15 mouse cellular contexts compared by ENCODE assay signal in the genomic region with DNA sequence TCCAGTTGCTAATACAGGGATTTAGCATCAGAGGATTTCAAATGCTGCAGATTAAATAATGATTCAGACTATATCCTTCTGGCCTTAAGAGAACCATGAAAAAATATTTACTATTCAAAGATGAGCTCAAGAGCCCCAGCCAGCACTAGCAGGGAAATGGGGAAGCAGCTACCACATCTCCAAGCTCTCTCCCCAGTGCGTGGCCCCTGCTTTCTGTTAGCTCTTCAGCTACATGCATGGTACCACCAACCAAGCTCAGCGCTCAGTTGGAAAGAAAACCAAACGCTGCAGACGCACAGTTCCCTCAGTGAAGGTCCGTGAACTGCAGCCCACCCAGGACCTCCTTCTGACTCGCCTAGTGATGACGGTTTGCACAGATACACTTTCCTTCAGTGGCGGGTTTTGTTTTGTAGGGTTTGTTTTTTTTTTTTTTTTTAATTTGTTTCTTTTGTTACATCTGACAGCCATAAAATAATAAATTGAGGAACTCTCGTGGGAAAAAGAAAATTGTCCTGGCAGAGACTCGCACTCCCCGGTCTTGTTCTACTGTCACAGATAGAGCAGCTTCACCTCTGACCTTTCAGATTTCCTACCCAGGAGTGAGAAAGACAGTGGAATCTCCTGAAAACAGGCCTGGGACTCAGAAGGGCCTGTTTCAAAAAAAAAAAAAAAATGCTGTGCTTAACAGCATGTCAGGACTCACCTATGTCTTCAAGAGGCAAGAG. TPM values are rescaled to one million over a fixed set of nuclear protein-coding genes. Genes with fewer than 3 reads are reported as not detected.
DNase-seq lines count a peak whose midpoint lies in the region; ATAC-seq and TF ChIP-seq lines count a peak whose summit lies in the region.
"Had no signal": no experiment of that assay in that cellular context is flagged by ENCODE, and none has a peak within 500 bp of the region (broad histone marks: within the 10 kb centered on the region; RNA-seq: fewer than 3 reads in every experiment).

No protein-coding gene starts in this region.

- TF ChIP-seq POLR2A in kidney, adult 2 months (IDR thresholded peaks at IDR 0.05; ENCODE audit: low read depth, low read length) = no peak

- WGBS in kidney, adult 2 months = 66% methylated on average over 11 of the region's 11 CpGs
- 62% methylated on average over 11 of the region's 11 CpGs for WGBS in kidney, embryonic 15.5 days
- WGBS in midbrain, embryonic 11.5 days = 80% methylated on average over 11 of the region's 11 CpGs
- WGBS in midbrain, embryonic 13.5 days = 69% methylated on average over 11 of the region's 11 CpGs

- H3K9ac ChIP-seq in kidney, embryonic 15.5 days = no peak overlapping the region
- H3K9ac ChIP-seq in midbrain, embryonic 11.5 days (ENCODE audit: low read length) = no peak overlapping the region
- H3K9ac ChIP-seq in midbrain, embryonic 13.5 days (replicated peaks) = no peak overlapping the region
- H3K9ac ChIP-seq: limb, embryonic 15.5 days; lung, embryonic 14.5 days had no signal

- no peaks in the 10 kb centered on the region for H3K27me3 ChIP-seq in kidney, adult 2 months (replicated peaks; ENCODE audit: control insufficient read depth, insufficient read depth, low read length)
- H3K27me3 ChIP-seq in kidney, embryonic 15.5 days = no peaks in the 10 kb centered on the region
- H3K27me3 ChIP-seq in midbrain, embryonic 11.5 days (ENCODE audit: control insufficient read depth, insufficient read depth, low read length) = no peaks in the 10 kb centered on the region
- H3K27me3 ChIP-seq in midbrain, embryonic 13.5 days = no peaks in the 10 kb centered on the region
- H3K27me3 ChIP-seq: limb, embryonic 15.5 days; Patski had no signal

- H3K4me2 ChIP-seq in kidney, embryonic 15.5 days = no peak overlapping the region
- H3K4me2 ChIP-seq in midbrain, embryonic 11.5 days = no peak overlapping the region
- H3K4me2 ChIP-seq in midbrain, embryonic 13.5 days (replicated peaks) = no peak overlapping the region
- H3K4me2 ChIP-seq: limb, embryonic 15.5 days; lung, embryonic 14.5 days had no signal

- peak; percentile 81 for DNase-seq in kidney, adult 2 months
- peak; percentile 66 for DNase-seq in midbrain, embryonic 11.5 days (ENCODE audit: low spot score, missing footprints)
- peak; percentile 58 for DNase-seq in kidney, postnatal 14 days
- DNase-seq in right cerebral cortex, postnatal 36 days (ENCODE audit: low spot score in 2 of 2) = no peak
- DNase-seq in right cerebral cortex, postnatal 14 days = no peak

- peak overlapping the region; percentile 80; the same call in 1 of the 2 replicates for H3K27ac ChIP-seq in kidney, adult 2 months (ENCODE audit: insufficient read depth, low read depth, low read length)
- H3K27ac ChIP-seq in kidney, embryonic 15.5 days = no peak overlapping the region
- no peak overlapping the region for H3K27ac ChIP-seq in midbrain, embryonic 11.5 days (ENCODE audit: low read depth, low read length)
- no peak overlapping the region for H3K27ac ChIP-seq in midbrain, embryonic 13.5 days
- H3K27ac ChIP-seq: limb, embryonic 15.5 days; macrophage had no signal

- H3K4me3 ChIP-seq in kidney, adult 2 months (ENCODE audit: insufficient read depth, low read depth, low read length) = 0 out of 2 replicates have a peak overlapping the region, but pooled peaks have one; percentile 11
- H3K4me3 ChIP-seq in kidney, embryonic 15.5 days (replicated peaks) = no peak overlapping the region
- H3K4me3 ChIP-seq in midbrain, embryonic 11.5 days (ENCODE audit: low read depth, low read length) = no peak overlapping the region
- no peak overlapping the region for H3K4me3 ChIP-seq in midbrain, embryonic 13.5 days (replicated peaks)
- H3K4me3 ChIP-seq: erythroblast, embryonic 14.5 days; limb, embryonic 15.5 days had no signal

- H3K4me1 ChIP-seq in kidney, adult 2 months (ENCODE audit: control insufficient read depth, insufficient read depth, low read length) = peaks cover 6% of the 10 kb centered on the region; the same call in 1 of the 2 replicates
- peaks cover 26% of the 10 kb centered on the region for H3K4me1 ChIP-seq in kidney, embryonic 15.5 days
- H3K4me1 ChIP-seq in midbrain, embryonic 11.5 days (ENCODE audit: control insufficient read depth, insufficient read depth, low read length) = no peaks in the 10 kb centered on the region
- H3K4me1 ChIP-seq in midbrain, embryonic 13.5 days (replicated peaks) = no peaks in the 10 kb centered on the region

- no peaks in the 10 kb centered on the region; the same call in 1 of the 2 replicates for H3K36me3 ChIP-seq in kidney, adult 2 months (ENCODE audit: control insufficient read depth, insufficient read depth, low read length)
- peaks cover 18% of the 10 kb centered on the region for H3K36me3 ChIP-seq in kidney, embryonic 15.5 days
- H3K36me3 ChIP-seq in midbrain, embryonic 11.5 days (ENCODE audit: control insufficient read depth, insufficient read depth, low read length) = no peaks in the 10 kb centered on the region
- H3K36me3 ChIP-seq in midbrain, embryonic 13.5 days = no peaks in the 10 kb centered on the region

- no peak for TF ChIP-seq CTCF in kidney, adult 2 months (conservative IDR thresholded peaks at IDR 0.05; ENCODE audit: insufficient read depth, insufficient read length, low read depth, low read length)

- no peak for ATAC-seq in kidney, embryonic 15.5 days (replicated peaks; ENCODE audit: low FRiP score)
- ATAC-seq in midbrain, embryonic 11.5 days (ENCODE audit: low FRiP score) = no peak
- no peak for ATAC-seq in midbrain, embryonic 13.5 days
- ATAC-seq: activated CD4-positive, CD25-positive, alpha-beta regulatory T cell, adult 4 months; forebrain, embryonic 14.5 days; midbrain, embryonic 16.5 days; Patski had no signal

- no peaks in the 10 kb centered on the region; the same call in 1 of the 2 replicates for H3K9me3 ChIP-seq in kidney, embryonic 15.5 days (replicated peaks)
- H3K9me3 ChIP-seq in midbrain, embryonic 11.5 days (ENCODE audit: control insufficient read depth, low read length) = no peaks in the 10 kb centered on the region
- no peaks in the 10 kb centered on the region for H3K9me3 ChIP-seq in midbrain, embryonic 13.5 days
- H3K9me3 ChIP-seq: limb, embryonic 15.5 days had no signal

RNA-seq across cellular contexts. Expression of gene Smarca5, which starts 54.7 kb away (rescaled TPM):
- polyA plus RNA-seq in kidney, adult 2 months (2012; rRNA removed) = 3.9 and 4.5 TPM in 2 replicates
- polyA plus RNA-seq in kidney, embryonic 15.5 days (2015; fragmentation: Nextera tagmentation; extraction: Ambion mirVana) = 80.9 and 83.9 TPM in 2 replicates
- 182 TPM in 2 replicates for polyA plus RNA-seq in midbrain, embryonic 11.5 days (2014; fragmentation: Nextera tagmentation; extraction: Ambion mirVana)
- 79.4 and 90.7 TPM in 2 replicates for polyA plus RNA-seq in midbrain, embryonic 13.5 days (2015; fragmentation: Nextera tagmentation; extraction: Ambion mirVana)

Comparison
In these comparisons a context has a peak if more than half of its experiments do, and no peak if none do; other contexts are left out.
1. RNA of gene Smarca5, which starts 54.7 kb away (polyA plus RNA-seq): 182 TPM in midbrain, embryonic 11.5 days, 79.4 to 90.7 TPM in midbrain, embryonic 13.5 days and 80.9 to 83.9 TPM in kidney, embryonic 15.5 days; 3.9 to 4.5 TPM in kidney, adult 2 months; every median in the first group is over 10 times any median in the second.
2. DNase-seq: peak in kidney, adult 2 months (single experiment), midbrain, embryonic 11.5 days (single experiment) and kidney, postnatal 14 days (single experiment); none in right cerebral cortex, postnatal 36 days (0 of 2) and right cerebral cortex, postnatal 14 days (single experiment).